In genomic region chr2:179538535-179538934, GRCm38 (mm10) we compare ENCODE assay signal across 18 mouse cellular contexts.
DNase-seq lines count a peak whose midpoint lies in the region; ATAC-seq and TF ChIP-seq lines count a peak whose summit lies in the region.
"Had no signal": no experiment of that assay in that cellular context is flagged by ENCODE, and none has a peak within 500 bp of the region (broad histone marks: within the 10 kb centered on the region; RNA-seq: fewer than 3 reads in every experiment).

No protein-coding gene starts in this region.

- no peak for ATAC-seq in hindbrain, embryonic 16.5 days
- no peak for ATAC-seq in midbrain, embryonic 13.5 days
- ATAC-seq: CD4-positive, CD25-positive, alpha-beta regulatory T cell, adult 4 months had no signal

- peaks cover 15% of the 10 kb centered on the region for H3K27me3 ChIP-seq in hindbrain, embryonic 10.5 days (ENCODE audit: insufficient read depth, poor library complexity, severe bottlenecking)
- H3K27me3 ChIP-seq in hindbrain, embryonic 16.5 days (replicated peaks; ENCODE audit: control insufficient read depth, insufficient read depth, low read length), result no peaks in the 10 kb centered on the region
- peaks cover 7% of the 10 kb centered on the region for H3K27me3 ChIP-seq in midbrain, embryonic 13.5 days

- TF ChIP-seq CTCF in brain, embryonic 14.5 days (IDR thresholded peaks at IDR 0.05; ENCODE audit: borderline replicate concordance, extremely low read depth, insufficient read depth, insufficient read length), result no peak

- H3K9me3 ChIP-seq in hindbrain, embryonic 10.5 days, result 0 out of 2 replicates have a peak, but pooled peaks cover 6% of the 10 kb centered on the region
- H3K9me3 ChIP-seq in hindbrain, embryonic 16.5 days (ENCODE audit: control insufficient read depth, low read length), result no peaks in the 10 kb centered on the region
- H3K9me3 ChIP-seq in midbrain, embryonic 13.5 days, result no peaks in the 10 kb centered on the region

- H3K36me3 ChIP-seq in hindbrain, embryonic 10.5 days, result no peaks in the 10 kb centered on the region
- no peaks in the 10 kb centered on the region for H3K36me3 ChIP-seq in hindbrain, embryonic 16.5 days (ENCODE audit: control insufficient read depth, insufficient read depth, low read length)
- H3K36me3 ChIP-seq in midbrain, embryonic 13.5 days, result no peaks in the 10 kb centered on the region

- no peak overlapping the region for H3K4me2 ChIP-seq in hindbrain, embryonic 16.5 days (ENCODE audit: low read length)
- no peak overlapping the region for H3K4me2 ChIP-seq in midbrain, embryonic 13.5 days (replicated peaks)

- no peak overlapping the region for H3K9ac ChIP-seq in hindbrain, embryonic 16.5 days (ENCODE audit: low read depth, low read length)
- no peak overlapping the region for H3K9ac ChIP-seq in midbrain, embryonic 13.5 days (replicated peaks)

- TF ChIP-seq POLR2A in brain, embryonic 14.5 days (IDR thresholded peaks at IDR 0.05; ENCODE audit: borderline replicate concordance, extremely low read depth, insufficient read depth, insufficient read length, poor library complexity, severe bottlenecking), result no peak

- WGBS in hindbrain, embryonic 10.5 days, result 36% methylated on average over 4 of the region's 4 CpGs
- 50% methylated on average over 4 of the region's 4 CpGs for WGBS in hindbrain, embryonic 16.5 days
- WGBS in midbrain, embryonic 13.5 days, result 36% methylated on average over 4 of the region's 4 CpGs

- H3K4me1 ChIP-seq in hindbrain, embryonic 10.5 days (replicated peaks), result peaks cover 54% of the 10 kb centered on the region
- peaks cover 25% of the 10 kb centered on the region for H3K4me1 ChIP-seq in hindbrain, embryonic 16.5 days (ENCODE audit: control insufficient read depth, insufficient read depth, low read depth, low read length)
- peaks cover 44% of the 10 kb centered on the region for H3K4me1 ChIP-seq in midbrain, embryonic 13.5 days (replicated peaks)

- no peak overlapping the region for H3K4me3 ChIP-seq in hindbrain, embryonic 10.5 days
- H3K4me3 ChIP-seq in hindbrain, embryonic 16.5 days (ENCODE audit: low read length), result no peak overlapping the region
- no peak overlapping the region for H3K4me3 ChIP-seq in midbrain, embryonic 13.5 days (replicated peaks)

- peak overlapping the region; percentile 72 for H3K27ac ChIP-seq in hindbrain, embryonic 10.5 days
- no peak overlapping the region for H3K27ac ChIP-seq in hindbrain, embryonic 16.5 days (ENCODE audit: low read depth, low read length)
- 0 out of 2 replicates have a peak overlapping the region, but pooled peaks have one; percentile 30 for H3K27ac ChIP-seq in midbrain, embryonic 13.5 days

- DNase-seq in adrenal gland, postnatal 10 days, result peak; percentile 16
- no peak for DNase-seq in adrenal gland, adult (ENCODE audit: inconsistent age in 2 of 2, low spot score in 1 of 2)
- DNase-seq in hindbrain, embryonic 10.5 days (ENCODE audit: low spot score), result peak; percentile 18
- DNase-seq in brain, embryonic 14.5 days (ENCODE audit: low read depth), result peak; percentile 47
- DNase-seq in layer of hippocampus, adult 9-10 months (ENCODE audit: low spot score), result no peak
- no peak for DNase-seq in right cerebral cortex, adult 18-20 months
- DNase-seq: adrenal gland, postnatal 14 days; cerebellum, adult 2 months; embryo, embryonic 11 days; gastrocnemius, postnatal 25 days; kidney, postnatal 25 days; lung, adult 2 months; lung, postnatal 36 days; right cerebral cortex, postnatal 25 days; thymus, postnatal 25 days had no signal

Comparison
In these comparisons a context has a peak if more than half of its experiments do, and no peak if none do; other contexts are left out.
1. DNase-seq: peak in adrenal gland, postnatal 10 days (single experiment), hindbrain, embryonic 10.5 days (single experiment) and brain, embryonic 14.5 days (single experiment); none in adrenal gland, adult (0 of 2), layer of hippocampus, adult 9-10 months (single experiment) and right cerebral cortex, adult 18-20 months (single experiment).